7 mouse cellular contexts compared by ENCODE assay signal in genomic region chr2:73274119-73274920, GRCm38 (mm10). TPM values are rescaled to one million over a fixed set of nuclear protein-coding genes. Genes with fewer than 3 reads are reported as not detected.
DNase-seq lines count a peak whose midpoint lies in the region; TF ChIP-seq lines count a peak whose summit lies in the region.

No protein-coding gene starts in this region.

- intact Hi-C loops in heart, postnatal 36 days (cut with DNase I), result loop anchor here (2.0 to 10.0 kb wide), 4 partner anchors 60 to 1732 kb away; partner anchors contain the start of genes Hoxd10 and Hoxd9

- no peak overlapping the region for H3K27ac ChIP-seq in liver, adult 2 months (replicated peaks; ENCODE audit: insufficient read depth, low read depth, low read length)

- DNase-seq in right cerebral cortex, postnatal 4 days, result peak; percentile 38
- DNase-seq in right cerebral cortex, postnatal 25 days, result no peak
- peak; percentile 78 for DNase-seq in embryo, embryonic 9.5 days (ENCODE audit: extremely low spot score)
- peak; percentile 51 to 77 for DNase-seq in heart, postnatal 36 days
- DNase-seq in liver, adult 2 months (ENCODE audit: extremely low read depth, low read depth, low spot score), result no peak
- peak; percentile 66 for DNase-seq in retina, embryonic 14.5 days (ENCODE audit: low spot score)
- no peak for DNase-seq in urinary bladder, postnatal 4 days (ENCODE audit: low spot score in 2 of 2)

- H3K27me3 ChIP-seq in liver, adult 2 months (ENCODE audit: control insufficient read depth, insufficient read depth, low read length), result peaks cover 55% of the 10 kb centered on the region

- H3K9ac ChIP-seq in liver, adult 2 months (ENCODE audit: low read depth, low read length), result no peak overlapping the region

- no peaks in the 10 kb centered on the region for H3K36me3 ChIP-seq in liver, adult 2 months (ENCODE audit: control insufficient read depth, insufficient read depth, low read length)

- peak overlapping the region; percentile 13; the same call in 1 of the 2 replicates for H3K4me3 ChIP-seq in liver, adult 2 months (ENCODE audit: insufficient read depth, low read depth, low read length)

- no peak for TF ChIP-seq POLR2A in liver, adult 2 months (IDR thresholded peaks at IDR 0.05; ENCODE audit: extremely low read depth, insufficient read depth, low read length)

- 2% methylated on average over 86 of the region's 88 CpGs for WGBS in liver, adult 2 months

- H3K79me2 ChIP-seq in liver, adult 2 months (ENCODE audit: control insufficient read depth, insufficient read depth, low read length), result no peaks in the 10 kb centered on the region

- TF ChIP-seq CTCF in liver, adult 2 months (IDR thresholded peaks at IDR 0.05; ENCODE audit: low read depth, low read length), result no peak

- peaks cover 13% of the 10 kb centered on the region for H3K4me1 ChIP-seq in liver, adult 2 months (ENCODE audit: control insufficient read depth, insufficient read depth, low read length)

RNA-seq across cellular contexts. Expression of gene Sp9, which starts 2.6 kb away (rescaled TPM):
- not detected for total RNA-seq in heart, postnatal 36 days (2021)
- not detected in 2 replicates for total RNA-seq in liver, adult 2 months (2014; rRNA removed)
- polyA plus RNA-seq in liver, adult 2 months (2012; rRNA removed), result not detected in 2 replicates

RNA-seq across cellular contexts. Expression of gene Scrn3, which starts 38.1 kb away (rescaled TPM):
- 10 to 100 TPM; 23.2 to 24.3 TPM for total RNA-seq in heart, postnatal 36 days (2021)
- 37.3 and 41.3 TPM in 2 replicates for total RNA-seq in liver, adult 2 months (2014; rRNA removed)
- 16.0 and 18.6 TPM in 2 replicates for polyA plus RNA-seq in liver, adult 2 months (2012; rRNA removed)

RNA-seq across cellular contexts. Expression of gene Cir1, which starts 38.2 kb away (rescaled TPM):
- total RNA-seq in heart, postnatal 36 days (2021), result 10 to 100 TPM; 18.1 to 20.5 TPM
- total RNA-seq in liver, adult 2 months (2014; rRNA removed), result 9.8 and 11.9 TPM in 2 replicates
- polyA plus RNA-seq in liver, adult 2 months (2012; rRNA removed), result 2.0 TPM in 2 replicates

RNA-seq across cellular contexts. Expression of gene Ola1, which starts 55.6 kb away (rescaled TPM):
- 10 to 100 TPM; 42.9 to 44.6 TPM for total RNA-seq in heart, postnatal 36 days (2021)
- total RNA-seq in liver, adult 2 months (2014; rRNA removed), result 23.9 and 32.2 TPM in 2 replicates
- polyA plus RNA-seq in liver, adult 2 months (2012; rRNA removed), result 3.9 and 5.5 TPM in 2 replicates

Comparison
In these comparisons a context has a peak if more than half of its experiments do, and no peak if none do; other contexts are left out.
1. DNase-seq: peak in right cerebral cortex, postnatal 4 days (single experiment), embryo, embryonic 9.5 days (single experiment), heart, postnatal 36 days (2 of 2) and retina, embryonic 14.5 days (single experiment); none in right cerebral cortex, postnatal 25 days (single experiment), liver, adult 2 months (single experiment) and urinary bladder, postnatal 4 days (0 of 2).